Mouse (Mus musculus): ENCODE data around the gene Abi3bp. TPM values are rescaled to one million over a fixed set of nuclear protein-coding genes. Genes with fewer than 3 reads are reported as not detected.

Gene Abi3bp
- polyA plus RNA-seq, 1 experiment from 2014 or later: 3.0 TPM

DNA sequence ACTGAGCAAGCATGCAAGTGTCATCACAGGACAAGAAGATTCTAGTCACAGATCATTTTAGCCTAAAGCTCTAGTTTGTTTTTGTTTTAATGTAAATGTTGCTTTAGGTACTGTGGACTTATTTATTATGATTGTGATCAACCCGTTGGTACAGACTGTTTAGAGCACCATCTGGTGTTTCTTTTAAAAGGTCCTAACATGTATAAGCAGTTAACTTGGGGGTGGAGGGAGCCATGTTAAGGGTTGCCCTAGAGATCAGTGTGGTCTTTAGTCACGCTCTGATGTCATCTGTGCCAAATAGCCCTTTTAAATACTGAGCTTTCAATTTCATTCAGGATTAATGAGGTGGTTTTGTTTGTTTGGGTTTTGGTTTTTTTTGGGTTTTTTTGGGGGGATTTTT, 218.8 kb downstream of the Abi3bp start:
- H3K36me3 ChIP-seq (ENCODE audit: insufficient read depth, low read length): peaks cover 17% of the 10 kb centered on the region

DNA sequence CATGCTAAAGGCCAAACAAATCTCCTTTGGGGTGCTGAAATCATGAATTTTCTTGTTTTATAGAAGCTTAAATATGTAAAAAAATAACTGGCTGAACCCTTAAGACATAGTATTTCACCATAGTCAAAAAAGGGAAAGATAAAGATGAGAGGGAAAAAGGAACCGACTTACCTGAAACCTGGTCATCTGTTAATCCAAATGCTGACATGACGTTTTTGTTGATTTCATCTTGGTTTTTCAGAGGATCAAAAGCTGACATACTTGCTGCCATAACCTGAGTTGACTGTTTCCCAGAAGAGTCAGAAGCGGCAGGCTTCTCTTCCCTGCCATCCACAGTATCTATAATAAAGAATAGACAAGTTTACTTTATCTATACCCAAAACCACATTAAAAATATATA, 223.2 kb downstream of the Abi3bp start:
- ATAC-seq (replicated peaks; ENCODE audit: low FRiP score, low read depth) (no peak), DNase-seq (ENCODE audit: low spot score) (no peak)
- Histone ChIP-seq H3K27ac (no peak overlapping the region), H3K4me3 (replicated peaks; ENCODE audit: low read depth, low read length) (no peak overlapping the region), H3K4me2 (ENCODE audit: low read length) (no peak overlapping the region), H3K9ac (ENCODE audit: low read depth, low read length) (no peak overlapping the region), H3K9me3 (replicated peaks; ENCODE audit: low read length) (no peaks in the 10 kb centered on the region), H3K27me3 (ENCODE audit: insufficient read depth, low read length) (no peaks in the 10 kb centered on the region), H3K4me1 (replicated peaks; ENCODE audit: insufficient read depth, low read length) (no peaks in the 10 kb centered on the region), H3K36me3 (ENCODE audit: insufficient read depth, low read length) (peaks cover 21% of the 10 kb centered on the region)
- TF ChIP-seq CTCF (IDR thresholded peaks at IDR 0.05; ENCODE audit: low read depth): no peak
- 95% methylated on average over 3 of the region's 3 CpGs for WGBS

More for the DNA sequence above, 218.8 kb downstream of the Abi3bp start:
- ATAC-seq (replicated peaks; ENCODE audit: low FRiP score, low read depth): no peak
- TF ChIP-seq CTCF (IDR thresholded peaks at IDR 0.05; ENCODE audit: low read depth): no peak
- WGBS: 65% methylated on average over 2 of the region's 2 CpGs
- DNase-seq (ENCODE audit: low spot score): no peak
- Histone ChIP-seq H3K27ac (no peak overlapping the region), H3K4me2 (ENCODE audit: low read length) (no peak overlapping the region), H3K4me3 (replicated peaks; ENCODE audit: low read depth, low read length) (no peak overlapping the region), H3K9me3 (replicated peaks; ENCODE audit: low read length) (no peaks in the 10 kb centered on the region), H3K9ac (ENCODE audit: low read depth, low read length) (no peak overlapping the region), H3K4me1 (replicated peaks; ENCODE audit: insufficient read depth, low read length) (no peaks in the 10 kb centered on the region), H3K27me3 (ENCODE audit: insufficient read depth, low read length) (no peaks in the 10 kb centered on the region)

- no peaks in the 10 kb centered on the region for H3K27me3 ChIP-seq (ENCODE audit: insufficient read depth, low read length)
- no peak overlapping the region for H3K9ac ChIP-seq (ENCODE audit: low read depth, low read length)
- no peak for DNase-seq (ENCODE audit: low spot score)
- no peak overlapping the region for H3K4me2 ChIP-seq (ENCODE audit: low read length)
- no peaks in the 10 kb centered on the region for H3K9me3 ChIP-seq (replicated peaks; ENCODE audit: low read length)
- 83% methylated on average over 3 of the region's 3 CpGs for WGBS
- H3K4me1 ChIP-seq (replicated peaks; ENCODE audit: insufficient read depth, low read length): no peaks in the 10 kb centered on the region
- no peak overlapping the region for H3K27ac ChIP-seq
- H3K36me3 ChIP-seq (ENCODE audit: insufficient read depth, low read length): peaks cover 29% of the 10 kb centered on the region
- no peak for ATAC-seq (replicated peaks; ENCODE audit: low FRiP score, low read depth)
- H3K4me3 ChIP-seq (replicated peaks; ENCODE audit: low read depth, low read length): no peak overlapping the region
- TF ChIP-seq CTCF (IDR thresholded peaks at IDR 0.05; ENCODE audit: low read depth): peak; percentile 25; the same call in 1 of the 2 replicates
Observed at GRCm38 (mm10) chr16:56705731-56706130, 228.1 kb downstream of the Abi3bp start.

DNA sequence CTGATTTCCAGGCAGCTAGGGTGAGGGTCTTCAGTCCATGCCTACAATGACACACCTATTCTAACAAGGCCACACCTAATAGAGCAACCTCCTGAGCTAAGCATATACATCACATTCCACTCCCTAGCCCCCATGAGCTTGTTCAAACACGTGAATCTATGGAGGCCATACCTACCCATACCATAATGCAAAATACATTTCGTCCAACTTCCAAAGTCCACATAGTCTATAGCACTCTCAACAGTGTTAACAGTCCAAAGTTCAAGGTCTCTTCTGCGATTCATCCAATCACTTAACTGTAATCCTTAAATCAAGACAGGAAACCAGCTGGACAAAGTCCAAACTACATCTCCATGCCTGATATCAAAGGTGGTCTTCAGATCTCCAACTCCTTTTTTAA, 232.4 kb downstream of the Abi3bp start:
- TF ChIP-seq CTCF (IDR thresholded peaks at IDR 0.05; ENCODE audit: low read depth): no peak
- peaks cover 36% of the 10 kb centered on the region for H3K36me3 ChIP-seq (ENCODE audit: insufficient read depth, low read length)

GRCm38 (mm10) chr16:56715608-56716007, 237.9 kb downstream of the Abi3bp start:
- WGBS: 57% methylated on average over 3 of the region's 3 CpGs
- Histone ChIP-seq H3K4me2 (ENCODE audit: low read length) (peak overlapping the region; percentile 83), H3K9me3 (replicated peaks; ENCODE audit: low read length) (no peaks in the 10 kb centered on the region), H3K4me3 (replicated peaks; ENCODE audit: low read depth, low read length) (no peak overlapping the region), H3K27me3 (ENCODE audit: insufficient read depth, low read length) (no peaks in the 10 kb centered on the region), H3K36me3 (ENCODE audit: insufficient read depth, low read length) (peaks cover 13% of the 10 kb centered on the region), H3K27ac (no peak overlapping the region), H3K4me1 (replicated peaks; ENCODE audit: insufficient read depth, low read length) (peaks cover 7% of the 10 kb centered on the region; the same call in 1 of the 2 replicates), H3K9ac (ENCODE audit: low read depth, low read length) (no peak overlapping the region)
- DNase-seq (ENCODE audit: low spot score) (no peak), ATAC-seq (replicated peaks; ENCODE audit: low FRiP score, low read depth) (no peak)
- TF ChIP-seq CTCF (IDR thresholded peaks at IDR 0.05; ENCODE audit: low read depth): no peak

More for the DNA sequence above, 232.4 kb downstream of the Abi3bp start:
- WGBS: 85% methylated on average over 3 of the region's 3 CpGs
- H3K27me3 ChIP-seq (ENCODE audit: insufficient read depth, low read length): no peaks in the 10 kb centered on the region
- H3K4me2 ChIP-seq (ENCODE audit: low read length): no peak overlapping the region
- no peak for DNase-seq (ENCODE audit: low spot score)
- H3K27ac ChIP-seq: no peak overlapping the region
- no peak for ATAC-seq (replicated peaks; ENCODE audit: low FRiP score, low read depth)
- no peaks in the 10 kb centered on the region for H3K9me3 ChIP-seq (replicated peaks; ENCODE audit: low read length)
- no peak overlapping the region for H3K9ac ChIP-seq (ENCODE audit: low read depth, low read length)
- H3K4me3 ChIP-seq (replicated peaks; ENCODE audit: low read depth, low read length): no peak overlapping the region
- no peaks in the 10 kb centered on the region for H3K4me1 ChIP-seq (replicated peaks; ENCODE audit: insufficient read depth, low read length)

DNA sequence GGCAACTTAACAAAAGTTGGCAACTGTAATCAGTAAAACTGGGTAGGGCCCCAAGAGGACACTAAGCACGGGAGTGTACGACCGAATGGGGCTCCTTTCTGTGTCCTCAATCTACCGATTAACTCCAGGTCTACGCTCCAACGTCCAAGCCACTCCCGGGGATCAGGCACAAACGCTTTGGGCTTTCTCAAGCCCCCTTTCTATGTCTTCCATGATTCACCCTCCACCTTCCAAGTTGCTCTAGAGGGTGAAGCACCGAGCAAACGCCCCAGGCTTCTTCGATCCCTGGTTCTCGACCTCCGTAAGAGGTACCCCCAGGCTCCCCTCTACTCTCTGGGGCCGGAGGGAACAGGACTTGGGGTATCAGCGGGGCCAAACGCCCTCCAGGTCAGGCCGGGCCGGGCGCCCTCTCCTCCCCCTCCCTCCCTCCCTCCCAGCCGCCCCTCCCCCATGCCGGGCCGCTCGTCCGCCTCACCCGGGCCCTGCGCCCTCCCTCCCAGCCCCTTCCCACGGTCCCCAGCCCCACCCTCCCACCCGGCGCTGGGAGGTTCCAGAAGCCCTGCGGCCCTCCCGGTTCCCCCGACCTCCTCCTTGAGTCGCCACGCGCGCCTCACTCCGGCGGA, 239.0 kb downstream of the Abi3bp start:
- no peak for TF ChIP-seq CTCF (IDR thresholded peaks at IDR 0.05; ENCODE audit: low read depth)
- peak overlapping the region; percentile 85 for H3K4me3 ChIP-seq (replicated peaks; ENCODE audit: low read depth, low read length)
- DNase-seq (ENCODE audit: low spot score): peak; percentile 45
- peaks cover 7% of the 10 kb centered on the region; the same call in 1 of the 2 replicates for H3K4me1 ChIP-seq (replicated peaks; ENCODE audit: insufficient read depth, low read length)
- H3K27me3 ChIP-seq (ENCODE audit: insufficient read depth, low read length): no peaks in the 10 kb centered on the region
- peaks cover 5% of the 10 kb centered on the region; the same call in 1 of the 2 replicates for H3K36me3 ChIP-seq (ENCODE audit: insufficient read depth, low read length)
- no peak; the same call in 1 of the 2 replicates for ATAC-seq (replicated peaks; ENCODE audit: low FRiP score, low read depth)
- no peaks in the 10 kb centered on the region for H3K9me3 ChIP-seq (replicated peaks; ENCODE audit: low read length)
- H3K9ac ChIP-seq (ENCODE audit: low read depth, low read length): peak overlapping the region; percentile 89
- peak overlapping the region; percentile 83 for H3K4me2 ChIP-seq (ENCODE audit: low read length)
- peak overlapping the region; percentile 97 for H3K27ac ChIP-seq
- under 1% methylated on average over 37 of the region's 38 CpGs for WGBS
